Mouse (Mus musculus): ENCODE results near the gene Wdr60. TPM values are rescaled to one million over a fixed set of nuclear protein-coding genes. Genes with fewer than 3 reads are reported as not detected.
A peak's percentile ranks its signal among the peaks of the same experiment; 100 is the strongest.
"Not testable (repeated sequence)": the region's sequence is repeated elsewhere in the genome, so short reads cannot be mapped to it uniquely, and the experiment has no call there.

Gene Wdr60
- total RNA-seq (2021) = 10 to 100 TPM; 15.4 to 23.8 TPM

DNA sequence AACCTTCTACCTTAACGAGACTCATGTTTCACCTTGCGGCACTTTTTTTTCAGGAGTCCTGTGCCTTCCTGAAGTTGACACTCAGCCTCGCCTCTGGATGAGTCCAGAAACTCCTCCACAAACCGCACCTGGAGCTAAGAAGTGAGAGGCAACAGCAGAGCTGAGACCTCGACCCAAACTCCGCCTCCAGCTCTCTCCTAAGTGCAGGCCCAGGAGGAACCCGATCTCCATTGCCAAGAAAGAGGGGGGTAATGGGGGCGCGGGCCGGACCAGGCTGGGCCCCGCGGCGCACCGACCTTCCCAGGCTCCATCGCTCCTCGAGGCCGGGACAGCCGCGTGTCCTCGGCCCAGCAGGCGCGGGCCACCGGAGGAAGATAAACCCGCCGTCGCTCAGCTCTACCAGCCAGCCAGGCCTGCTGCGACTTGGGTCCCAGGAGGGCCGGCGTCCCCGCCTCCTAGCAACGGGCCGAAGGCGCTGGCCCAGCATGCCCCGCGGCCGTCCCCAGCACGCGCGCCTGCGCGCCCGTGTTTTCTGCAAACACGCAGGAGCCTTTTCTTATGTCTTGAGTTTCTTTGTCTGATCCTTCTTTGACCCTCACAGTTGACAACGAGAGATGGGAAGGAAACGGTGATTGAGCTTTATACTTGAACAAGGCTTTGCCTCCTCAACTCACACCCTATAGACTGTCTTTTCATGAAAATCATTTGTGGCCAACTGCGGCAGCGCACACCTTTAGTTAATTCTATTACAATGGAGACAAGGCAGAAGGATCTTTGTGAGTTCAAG lies at the start of gene Wdr60:
Gene Wdr60 (minus strand): TSS at position 468 of the 787 bp plus-strand sequence.
- intact Hi-C loops (cut with DNase I) = no loop called here
- DNase-seq (ENCODE audit: low spot score in 2 of 2) = peak; percentile 91 to 93

DNA sequence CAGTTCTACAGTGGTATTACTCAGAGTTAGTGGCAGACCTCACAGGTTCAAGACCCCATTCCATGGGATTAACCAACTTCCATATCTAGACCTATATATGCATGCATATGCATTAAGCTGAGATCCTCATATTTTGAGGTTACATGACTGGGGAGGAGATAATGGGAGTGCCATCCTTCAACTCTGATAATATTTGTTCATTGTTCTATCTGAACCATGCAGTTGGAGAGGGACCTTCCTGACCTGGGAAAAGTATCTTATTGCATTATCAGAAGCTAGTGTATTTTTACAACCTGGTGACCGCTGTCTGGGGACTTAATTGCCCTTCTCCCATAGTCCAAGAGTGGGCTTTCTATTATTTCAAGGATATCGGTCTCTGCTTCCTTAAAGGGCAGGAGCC lies 45.8 kb upstream of the Wdr60 start:
- intact Hi-C loops (cut with DNase I) = no loop called here
- DNase-seq (ENCODE audit: low spot score in 2 of 2) = no peak

DNA sequence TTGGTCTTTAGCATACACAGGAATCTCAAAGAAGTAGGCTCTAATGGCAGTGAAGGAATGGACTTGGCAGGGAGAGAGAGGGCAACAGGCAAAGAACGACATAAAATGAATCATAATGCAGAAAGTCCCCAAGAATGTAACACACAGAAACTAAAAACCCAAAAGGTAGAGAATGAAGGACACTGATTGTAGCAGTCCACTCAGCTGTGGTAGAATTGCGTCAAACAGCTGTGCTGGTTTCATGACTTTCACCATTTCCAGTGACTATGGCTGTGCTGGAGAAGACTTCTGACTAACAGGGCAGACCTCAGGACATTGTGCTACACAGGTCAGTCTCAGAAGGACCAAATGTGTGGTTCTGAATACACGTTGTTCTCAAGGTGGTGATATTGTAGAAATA lies 45.0 kb upstream of the Wdr60 start:
- DNase-seq (ENCODE audit: low spot score in 2 of 2) = no peak
- intact Hi-C loops (cut with DNase I) = no loop called here

GRCm38 (mm10) chr12:116306042-116306441 lies 43.2 kb upstream of the Wdr60 start:
- intact Hi-C loops (cut with DNase I) = no loop called here
- no peak for DNase-seq (ENCODE audit: low spot score in 2 of 2)

DNA sequence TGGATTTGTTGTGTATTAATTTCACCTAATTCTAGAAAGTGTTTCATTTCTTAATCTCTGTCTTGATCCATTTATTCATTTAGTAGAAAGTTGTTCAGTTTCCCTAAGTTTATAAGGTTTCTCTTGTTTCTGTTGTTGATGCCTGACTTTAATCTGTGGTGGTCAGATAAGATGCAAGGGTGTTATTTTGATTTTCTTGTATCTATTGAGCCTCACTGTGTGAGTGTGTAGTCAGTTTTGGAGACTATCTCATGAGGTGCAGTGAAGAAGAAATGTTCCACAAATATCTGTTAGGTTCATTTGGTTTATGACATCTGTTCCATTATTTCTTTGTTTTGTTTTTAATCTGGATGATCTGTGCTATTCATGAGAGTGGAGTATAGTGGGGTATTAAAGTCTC lies 39.4 kb upstream of the Wdr60 start:
- DNase-seq (ENCODE audit: low spot score in 2 of 2) = no peak
- intact Hi-C loops (cut with DNase I) = no loop called here

- intact Hi-C loops (cut with DNase I) = no loop called here
- no peak for DNase-seq (ENCODE audit: low spot score in 2 of 2)
These were observed 37.1 kb upstream of the Wdr60 start for GRCm38 (mm10) chr12:116299906-116300305.

GRCm38 (mm10) chr12:116293599-116294292 lies 30.9 kb upstream of the Wdr60 start:
- intact Hi-C loops (cut with DNase I) = no loop called here
- no peak for DNase-seq (ENCODE audit: low spot score in 2 of 2)

DNA sequence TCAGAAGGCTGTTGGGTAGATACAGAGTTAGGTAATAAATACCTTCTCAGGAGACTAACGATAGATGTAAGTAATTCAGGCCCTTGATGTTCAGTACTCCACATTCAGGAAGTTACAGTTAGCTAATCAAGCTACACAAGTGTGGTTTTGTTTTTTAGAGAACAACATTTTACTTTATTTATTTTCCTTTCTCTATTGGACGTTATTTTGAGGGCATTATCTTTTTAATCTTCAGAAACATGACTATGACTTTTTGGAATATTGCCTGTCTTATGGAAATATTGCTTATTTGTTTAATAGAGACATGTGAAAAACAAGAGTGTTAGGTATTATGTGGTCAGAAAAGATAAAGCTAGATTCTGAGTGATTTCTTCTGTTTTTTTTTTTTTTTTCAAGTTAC lies 30.4 kb upstream of the Wdr60 start:
- DNase-seq (ENCODE audit: low spot score in 2 of 2) = no peak
- intact Hi-C loops (cut with DNase I) = no loop called here

GRCm38 (mm10) chr12:116283511-116283910 lies 20.7 kb upstream of the Wdr60 start:
- no peak for DNase-seq (ENCODE audit: low spot score in 2 of 2)
- intact Hi-C loops (cut with DNase I) = loop anchor here (5.0 kb wide), 1 partner anchor 44 kb away; no protein-coding TSS in a partner anchor

DNA sequence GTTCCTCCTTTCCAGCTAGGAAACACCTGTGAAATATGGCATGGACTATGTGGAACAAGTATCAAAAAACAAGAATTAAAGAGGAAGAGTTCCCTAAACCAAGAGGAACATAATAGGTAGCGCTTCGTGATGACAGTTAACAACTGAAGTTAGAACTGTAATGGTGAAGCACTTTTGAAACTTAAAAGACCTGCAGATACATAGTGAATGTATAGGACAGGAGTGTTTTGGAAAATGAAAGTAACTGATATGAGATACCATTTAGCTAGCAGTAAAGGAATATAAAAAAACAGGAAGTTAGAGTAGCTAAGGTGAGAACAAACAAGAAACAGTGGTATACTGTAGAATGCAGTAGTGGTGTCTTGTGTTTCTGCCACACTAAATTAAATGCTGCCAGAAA lies 20.0 kb upstream of the Wdr60 start:
- intact Hi-C loops (cut with DNase I) = loop anchor here (5.0 kb wide), 1 partner anchor 44 kb away; no protein-coding TSS in a partner anchor

GRCm38 (mm10) chr12:116281427-116282281 lies 18.8 kb upstream of the Wdr60 start:
- peak; percentile 20 to 32 for DNase-seq (ENCODE audit: low spot score in 2 of 2)
- intact Hi-C loops (cut with DNase I) = loop anchor here (2.0 to 5.0 kb wide), 3 partner anchors 46 to 205 kb away; partner anchors contain the start of gene Ncapg2

More for the DNA sequence above, 20.0 kb upstream of the Wdr60 start:
- DNase-seq (ENCODE audit: low spot score in 2 of 2) = no peak

DNA sequence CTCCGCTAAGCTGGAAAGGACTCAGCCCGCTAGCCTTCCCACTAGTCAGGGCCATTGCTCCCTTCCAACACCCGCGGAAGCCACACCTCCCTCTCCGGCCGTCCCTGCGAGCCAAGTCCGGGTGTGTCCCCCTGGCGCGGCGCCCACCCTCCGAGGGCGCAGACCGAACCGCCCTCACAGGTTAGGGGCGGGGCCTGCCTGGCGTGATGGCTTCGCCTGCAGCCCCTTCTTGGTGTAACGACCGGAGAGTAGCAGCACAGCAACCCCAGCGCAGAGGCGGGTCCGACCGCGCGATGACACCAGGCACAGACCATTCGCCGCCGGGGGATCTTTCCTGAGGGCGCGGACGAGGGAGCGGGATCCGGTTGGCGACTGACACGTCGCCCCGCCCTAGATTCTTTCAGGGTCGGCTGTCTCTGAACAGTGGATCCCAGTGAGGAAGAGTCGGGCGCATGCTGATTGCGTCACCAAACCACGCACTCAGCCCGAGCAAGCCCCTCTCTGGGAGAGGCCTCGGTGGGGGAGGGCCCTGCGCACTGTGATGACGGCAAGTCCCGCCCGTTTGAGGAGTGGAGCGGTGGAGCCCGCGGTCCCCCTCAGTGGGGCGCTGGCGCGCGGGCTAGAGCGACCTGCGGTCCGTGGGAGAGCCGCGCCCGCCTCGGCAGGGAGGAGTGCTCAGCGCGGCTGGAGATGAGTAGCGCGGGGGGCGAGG lies 18.0 kb upstream of the Wdr60 start, which contains the start of gene Esyt2:
Gene Esyt2 (plus strand): TSS at position 544 of the 712 bp plus-strand sequence.
- peak; percentile 100 for DNase-seq (ENCODE audit: low spot score in 2 of 2)
- intact Hi-C loops (cut with DNase I) = loop anchor here (2.0 to 5.0 kb wide), 3 partner anchors 46 to 206 kb away; partner anchors contain the start of gene Ncapg2

GRCm38 (mm10) chr12:116280149-116280652 lies 17.4 kb upstream of the Wdr60 start:
- no peak for DNase-seq (ENCODE audit: low spot score in 2 of 2)
- intact Hi-C loops (cut with DNase I) = loop anchor here (2.0 to 5.0 kb wide), 3 partner anchors 47 to 207 kb away; partner anchors contain the start of gene Ncapg2

DNA sequence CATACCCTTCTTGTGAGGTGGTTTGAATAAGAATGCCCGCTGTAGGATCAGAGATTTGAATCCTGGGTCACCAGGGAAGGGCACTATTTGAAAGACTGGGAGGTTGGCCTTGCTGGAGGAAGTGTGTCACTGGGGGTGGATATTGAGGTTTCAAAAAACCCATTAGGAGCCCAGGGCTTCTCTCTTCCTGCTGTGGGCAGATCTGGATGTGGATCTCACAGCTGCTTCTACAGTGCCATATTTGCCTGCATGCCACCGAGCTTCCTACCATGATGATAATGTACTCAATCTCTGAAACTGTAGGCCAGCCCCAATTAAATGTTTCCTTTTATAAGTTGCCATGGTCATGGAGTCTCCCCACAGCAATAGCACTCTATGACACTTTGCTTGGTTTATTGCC lies 16.4 kb upstream of the Wdr60 start:
- no peak for DNase-seq (ENCODE audit: low spot score in 2 of 2)
- intact Hi-C loops (cut with DNase I) = no loop called here

- intact Hi-C loops (cut with DNase I) = no loop called here
- DNase-seq (ENCODE audit: low spot score in 2 of 2) = no peak
These were observed 15.7 kb upstream of the Wdr60 start for GRCm38 (mm10) chr12:116278541-116278940.

- no peak for DNase-seq (ENCODE audit: low spot score in 2 of 2)
- intact Hi-C loops (cut with DNase I) = no loop called here
These were observed 14.1 kb upstream of the Wdr60 start for GRCm38 (mm10) chr12:116276961-116277360.

GRCm38 (mm10) chr12:116275631-116276030 lies 12.8 kb upstream of the Wdr60 start:
- intact Hi-C loops (cut with DNase I) = no loop called here
- DNase-seq (ENCODE audit: low spot score in 2 of 2) = no peak

- DNase-seq (ENCODE audit: low spot score in 2 of 2); intact Hi-C loops (cut with DNase I): not testable (repeated sequence)
These were observed 12.3 kb upstream of the Wdr60 start, which contains the start of gene Gm11027 for GRCm38 (mm10) chr12:116275086-116275485. TSS of gene Gm11027 (plus strand) at chr12:116275386.

DNA sequence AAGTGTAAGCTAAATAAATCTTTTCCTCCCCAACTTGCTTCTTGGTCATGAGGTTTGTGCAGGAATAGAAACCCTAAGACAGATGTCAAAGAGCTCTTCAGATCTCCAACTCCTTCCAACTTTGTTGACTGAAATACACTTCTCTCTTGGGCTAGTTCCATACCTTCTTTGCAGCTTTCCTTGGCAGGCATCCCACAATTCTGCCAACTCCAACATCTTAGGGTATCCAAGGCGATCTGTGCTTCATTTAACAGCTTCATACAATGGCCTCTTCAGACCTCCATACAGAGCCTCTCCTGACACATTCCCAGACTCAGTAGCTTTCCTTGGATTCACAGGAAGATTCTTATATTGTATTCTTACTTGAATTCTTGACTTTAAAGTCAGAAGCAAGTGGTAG lies 10.9 kb upstream of the Wdr60 start:
- no peak for DNase-seq (ENCODE audit: low spot score in 2 of 2)
- intact Hi-C loops (cut with DNase I) = no loop called here

Measured in left cerebral cortex, postnatal 36 days (tissue).